Mouse (Mus musculus): ENCODE data around the gene Ubac2.

The Ubac2 gene

DNA sequence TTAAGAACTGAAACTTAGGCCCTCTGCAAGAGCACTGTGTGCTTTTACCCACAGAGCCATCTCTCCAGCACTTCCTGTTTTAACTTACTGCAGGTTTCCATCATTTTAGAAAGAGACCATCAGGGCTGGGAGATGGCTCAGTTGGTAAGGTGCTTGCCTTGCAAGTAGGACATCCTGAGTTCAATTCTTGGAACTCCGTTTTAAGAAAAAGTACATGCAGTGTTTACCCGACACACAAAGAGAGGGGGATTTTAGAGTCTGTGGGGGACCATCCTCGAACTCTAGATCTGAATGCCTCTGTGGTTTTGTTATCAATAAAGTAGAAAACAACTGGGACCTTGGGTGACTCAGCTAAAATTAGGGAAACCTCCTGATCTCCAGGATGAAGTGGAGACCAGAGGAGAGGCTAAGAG lies 163.0 kb downstream of the Ubac2 start:
- in situ Hi-C loops (cut with MseI, MboI), result no loop called here

DNA sequence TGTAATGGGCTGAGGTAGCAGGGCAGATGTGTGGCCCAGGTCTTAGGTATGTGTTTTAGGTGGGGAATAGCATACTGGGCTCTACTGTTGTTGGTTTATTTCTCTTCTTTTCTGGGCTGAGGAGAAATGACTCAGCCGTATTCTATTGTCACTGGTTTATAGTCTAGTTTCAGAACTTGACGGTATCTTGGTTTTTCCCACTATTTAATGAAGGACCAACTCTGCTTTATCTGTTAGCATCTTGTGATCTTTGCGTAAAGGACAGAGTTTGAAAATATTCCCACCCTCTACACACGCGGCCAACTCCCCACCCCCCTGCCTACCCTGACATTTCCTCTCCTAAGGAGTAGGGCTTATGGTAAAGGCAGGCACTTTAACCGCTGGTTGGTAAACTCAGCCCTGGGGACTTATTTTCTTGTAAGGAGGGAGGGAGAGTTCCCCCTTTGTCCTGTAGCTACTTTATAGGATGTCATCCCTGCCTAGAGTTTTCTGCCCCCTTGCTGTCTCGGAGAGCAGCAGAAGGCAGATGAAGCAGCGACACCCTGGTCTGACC lies 163.8 kb downstream of the Ubac2 start:
- in situ Hi-C loops (cut with MseI, MboI), result no loop called here

DNA sequence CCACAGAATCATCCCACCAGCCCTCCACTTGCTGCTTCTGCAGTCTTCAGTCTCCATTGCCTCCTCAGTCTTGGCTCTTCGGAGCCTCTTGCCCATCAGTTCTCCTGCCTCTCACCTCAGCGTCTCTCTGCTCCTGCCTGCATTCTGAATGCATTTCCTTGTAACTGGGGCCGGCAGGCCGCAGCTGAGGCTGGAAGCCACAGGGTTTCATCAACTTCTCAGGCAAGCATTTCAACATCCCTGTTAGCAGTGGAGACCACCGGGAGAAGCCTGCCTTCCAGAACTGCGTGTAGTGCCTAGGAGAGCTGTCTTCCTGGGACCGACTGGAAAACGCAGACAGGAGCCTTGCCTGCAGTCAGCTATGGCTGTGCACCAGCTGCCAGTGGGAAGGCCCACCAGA lies 169.4 kb downstream of the Ubac2 start:
- in situ Hi-C loops (cut with MseI, MboI), result no loop called here

- in situ Hi-C loops (cut with MseI, MboI), result no loop called here
Measured at GRCm38 (mm10) chr14:122048816-122049215, 170.4 kb downstream of the Ubac2 start.

GRCm38 (mm10) chr14:122052896-122053635 lies 174.6 kb downstream of the Ubac2 start:
- in situ Hi-C loops (cut with MseI, MboI), result loop anchor here in 1 of 2 experiments (10.0 kb wide), 1 partner anchor 118 kb away; no protein-coding TSS in a partner anchor

DNA sequence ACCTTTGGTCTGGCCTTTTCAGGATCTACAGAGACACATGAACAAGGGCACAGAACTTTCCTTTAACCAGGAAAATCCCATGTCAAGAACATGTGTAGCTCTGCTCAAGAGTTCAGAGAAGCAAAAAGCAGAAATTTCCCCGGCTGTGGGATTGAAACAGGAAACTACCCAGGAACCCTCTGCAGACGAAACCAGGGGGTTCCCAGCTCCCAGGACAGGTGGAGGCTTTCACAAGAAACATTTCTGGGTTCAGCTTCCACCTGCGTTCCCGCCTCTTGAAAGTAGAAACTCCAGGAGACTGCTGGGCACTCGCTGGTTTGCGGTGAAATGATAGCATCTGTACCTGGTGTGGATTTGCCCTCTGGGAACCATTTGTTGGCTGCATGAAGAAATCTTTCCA lies 178.5 kb downstream of the Ubac2 start:
- in situ Hi-C loops (cut with MseI, MboI), result loop anchor here in 1 of 2 experiments (10.0 kb wide), 1 partner anchor 122 kb away; no protein-coding TSS in a partner anchor

- in situ Hi-C loops (cut with MseI, MboI), result loop anchor here in 1 of 2 experiments (10.0 kb wide), 1 partner anchor 123 kb away; no protein-coding TSS in a partner anchor
Measured at GRCm38 (mm10) chr14:122057941-122058346, 179.5 kb downstream of the Ubac2 start.

DNA sequence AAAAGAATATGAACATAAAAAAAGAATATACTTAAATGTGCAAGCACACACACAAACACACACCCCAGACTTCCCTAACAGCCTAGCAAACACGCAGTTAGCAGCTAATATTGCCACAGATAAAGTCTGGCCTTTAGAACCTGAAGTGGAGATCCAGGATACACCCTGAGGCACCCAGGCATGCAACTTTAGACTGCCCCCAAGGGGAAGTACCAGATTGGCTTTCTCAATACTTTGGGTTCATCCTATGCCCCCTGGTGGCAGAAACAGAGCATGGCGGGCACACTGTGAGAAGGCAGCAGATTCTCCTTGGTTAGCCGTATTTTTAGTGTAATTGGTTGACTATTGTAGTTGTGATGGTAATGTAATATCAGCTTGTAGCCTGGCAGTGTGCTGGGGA lies 182.2 kb downstream of the Ubac2 start:
- in situ Hi-C loops (cut with MseI, MboI), result loop anchor here (5.0 to 10.0 kb wide), 2 partner anchors 128 to 196 kb away; no protein-coding TSS in a partner anchor

DNA sequence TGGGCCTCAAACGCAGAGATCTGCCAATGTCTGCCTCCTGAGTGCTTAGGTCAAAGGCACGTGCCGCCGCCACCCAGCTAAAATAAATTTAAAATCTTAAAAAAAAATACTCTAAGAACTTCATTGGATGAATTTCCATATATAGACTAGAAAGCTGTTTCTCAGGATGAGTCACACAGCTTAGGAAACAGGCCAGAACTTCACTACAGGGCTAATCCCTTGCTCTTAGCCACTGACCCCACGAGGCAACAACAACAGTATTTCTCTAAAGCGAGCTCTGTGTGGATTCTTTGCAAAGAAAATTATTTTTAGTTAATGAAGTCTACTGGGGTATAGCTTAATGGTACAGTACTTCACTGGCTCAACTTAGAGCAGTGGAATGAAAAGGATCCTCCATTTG lies 183.0 kb downstream of the Ubac2 start:
- in situ Hi-C loops (cut with MseI, MboI), result loop anchor here (5.0 to 10.0 kb wide), 2 partner anchors 129 to 197 kb away; no protein-coding TSS in a partner anchor

DNA sequence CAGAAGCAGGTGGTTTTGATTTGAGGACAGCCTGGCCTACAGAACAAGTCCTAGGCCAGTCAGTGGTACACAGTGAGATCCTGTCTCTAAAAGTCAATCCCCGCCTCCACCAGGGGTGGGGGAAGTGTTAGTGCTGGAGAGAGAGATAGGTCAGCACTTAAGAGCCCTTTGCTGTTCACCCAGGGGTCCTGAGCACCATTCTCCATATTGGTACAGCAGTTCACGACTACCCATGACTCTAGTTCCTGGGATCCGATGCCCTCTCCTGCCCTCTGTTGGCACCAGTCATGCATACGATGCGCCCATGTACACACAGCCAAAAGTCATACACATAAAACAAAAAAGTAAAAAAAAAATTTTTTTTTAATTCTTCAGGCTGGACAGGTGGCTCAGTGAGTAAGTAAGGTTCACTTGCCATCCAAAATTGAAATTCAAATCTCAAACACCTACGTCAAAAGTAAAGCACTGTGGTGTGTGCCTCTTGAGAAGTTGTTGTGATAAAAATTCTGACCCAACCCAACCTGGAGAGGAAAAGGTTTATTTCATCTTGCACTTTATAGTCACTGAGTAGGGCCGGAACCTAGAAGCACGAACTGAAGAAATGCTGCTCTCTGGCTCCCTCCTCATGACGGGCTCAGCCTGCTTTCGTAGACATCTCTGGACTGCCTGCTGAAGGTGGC lies 184.1 kb downstream of the Ubac2 start:
- in situ Hi-C loops (cut with MseI, MboI), result loop anchor here (5.0 to 10.0 kb wide), 2 partner anchors 130 to 198 kb away; no protein-coding TSS in a partner anchor

DNA sequence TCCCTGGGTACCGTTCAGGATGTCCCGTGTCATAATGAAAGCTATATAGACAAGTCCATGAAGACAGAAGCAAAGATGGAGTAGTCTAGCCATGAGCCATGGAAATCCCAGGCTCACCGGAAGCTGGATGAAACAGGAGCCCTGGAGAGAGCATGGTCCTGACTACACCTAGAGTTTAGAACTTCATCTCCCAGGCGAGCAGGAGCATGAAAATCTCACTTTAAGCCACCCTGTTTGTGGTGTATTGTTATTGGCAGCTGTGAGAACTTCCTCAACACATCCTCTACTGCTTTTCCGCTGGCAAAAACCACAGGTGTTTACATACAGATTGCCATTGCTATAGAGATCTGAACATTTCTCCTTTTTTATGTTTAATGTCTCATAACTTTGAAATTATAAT lies 185.2 kb downstream of the Ubac2 start:
- in situ Hi-C loops (cut with MseI, MboI), result loop anchor here (5.0 to 10.0 kb wide), 2 partner anchors 131 to 199 kb away; no protein-coding TSS in a partner anchor

DNA sequence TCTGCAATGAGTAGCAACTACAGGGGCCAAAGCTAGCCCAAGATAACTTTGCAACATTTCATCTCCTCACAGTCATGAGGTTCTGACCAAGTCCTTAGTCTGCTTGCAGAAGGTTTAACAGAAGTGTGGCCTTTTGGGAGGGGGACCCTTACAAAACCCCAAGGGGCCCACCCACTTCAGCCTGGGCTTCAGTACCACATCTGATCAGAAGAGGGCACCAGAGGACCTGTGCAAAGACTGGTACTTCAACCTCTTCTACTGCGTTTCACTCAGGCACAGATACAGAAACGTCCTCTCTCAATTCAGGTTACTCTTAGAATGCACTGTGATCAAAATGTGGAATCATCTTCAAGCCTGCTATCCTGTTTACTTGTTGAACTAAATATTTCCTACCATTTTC lies 186.1 kb downstream of the Ubac2 start:
- in situ Hi-C loops (cut with MseI, MboI), result loop anchor here (5.0 to 10.0 kb wide), 2 partner anchors 132 to 200 kb away; no protein-coding TSS in a partner anchor

DNA sequence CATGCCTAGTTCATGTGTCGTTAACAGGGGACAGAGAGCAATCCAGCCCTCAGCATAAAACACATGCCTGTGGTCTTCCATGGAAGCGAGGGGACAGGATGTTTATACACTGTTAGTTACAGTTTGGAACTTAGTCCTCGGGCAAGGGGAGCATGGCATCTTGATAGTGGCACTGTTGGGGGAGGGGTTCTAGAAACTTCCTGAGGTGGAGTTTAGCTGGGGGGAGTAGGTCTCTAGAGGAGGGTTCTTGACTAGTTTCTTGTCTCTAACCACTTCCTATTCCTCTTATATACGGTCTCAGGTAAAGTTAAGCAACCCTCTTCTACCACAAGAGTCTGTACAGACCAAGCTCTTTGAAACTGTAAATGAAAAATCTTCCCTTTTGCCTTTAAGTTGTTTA lies 187.8 kb downstream of the Ubac2 start:
- in situ Hi-C loops (cut with MseI, MboI), result loop anchor here (10.0 kb wide), 1 partner anchor 201 kb away; no protein-coding TSS in a partner anchor

- in situ Hi-C loops (cut with MseI, MboI), result loop anchor here (10.0 kb wide), 1 partner anchor 203 kb away; no protein-coding TSS in a partner anchor
Measured at GRCm38 (mm10) chr14:122068036-122068435, 189.6 kb downstream of the Ubac2 start.

GRCm38 (mm10) chr14:122068801-122069695 lies 190.6 kb downstream of the Ubac2 start:
- in situ Hi-C loops (cut with MseI, MboI), result loop anchor here (10.0 kb wide), 1 partner anchor 204 kb away; no protein-coding TSS in a partner anchor

DNA sequence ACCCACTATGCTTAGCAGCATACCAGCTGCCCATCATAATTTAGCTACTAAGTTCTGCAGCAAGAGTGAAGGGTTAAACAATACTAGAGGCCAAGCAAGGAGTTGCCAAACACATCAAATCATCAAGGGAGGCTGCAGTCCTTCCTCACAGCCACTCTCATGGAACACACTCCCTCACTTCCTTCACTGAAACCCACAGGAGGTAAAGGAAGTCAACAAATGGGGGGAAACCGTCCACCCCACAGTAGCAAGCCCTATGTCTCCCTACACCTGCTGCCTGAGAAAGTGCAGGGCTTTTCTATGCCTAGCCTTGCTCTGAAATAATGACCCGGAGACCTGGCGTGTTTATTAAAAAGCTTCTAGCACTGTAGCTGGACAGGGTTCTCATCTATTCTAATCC lies 191.5 kb downstream of the Ubac2 start:
- in situ Hi-C loops (cut with MseI, MboI), result loop anchor here (10.0 kb wide), 1 partner anchor 205 kb away; no protein-coding TSS in a partner anchor
